Mouse (Mus musculus) intestine, postnatal 0 days (tissue): ENCODE data around the gene Gemin7. TPM values are rescaled to one million over a fixed set of nuclear protein-coding genes. Genes with fewer than 3 reads are reported as not detected.
A peak's percentile ranks its signal among the peaks of the same experiment; 100 is the strongest.

ENCODE experiments used
- ATAC-seq: fragments of 200-750 bp; cut with Nextera tagmentation; 2 replicates; pipeline ENCODE4 v1.8.0; 2017; ENCODE audit warnings: mild to moderate bottlenecking, moderate TSS enrichment, moderate library complexity
- H3K27ac ChIP-seq: fragments of 300-500 bp; sonication (generic); 2 replicates; pipeline ENCODE4 v1.5.1; 2014; ENCODE audit warnings: mild to moderate bottlenecking, low read depth, low read length, moderate library complexity
- H3K27me3 ChIP-seq: fragments of 300-500 bp; sonication (generic); replicated peaks from 2 replicates; pipeline ENCODE4 v1.6.1; 2014; ENCODE audit warnings: low read length, mixed read lengths; ENCODE audit not compliant: control insufficient read depth, insufficient read depth
- H3K36me3 ChIP-seq: fragments of 300-500 bp; sonication (generic); 2 replicates; pipeline ENCODE4 v1.6.1; 2014; ENCODE audit warnings: mild to moderate bottlenecking, moderate library complexity; ENCODE audit not compliant: control insufficient read depth, insufficient read depth
- H3K4me1 ChIP-seq: fragments of 300-500 bp; sonication (generic); replicated peaks from 2 replicates; pipeline ENCODE4 v1.6.1; 2014; ENCODE audit warnings: antibody characterized with exemption, low read length, mixed read lengths; ENCODE audit not compliant: control insufficient read depth, insufficient read depth
- H3K4me2 ChIP-seq: fragments of 300-500 bp; sonication (generic); replicated peaks from 2 replicates; pipeline ENCODE4 v1.6.1; 2014; ENCODE audit warnings: low read depth, mild to moderate bottlenecking, moderate library complexity
- H3K4me3 ChIP-seq: fragments of 300-500 bp; sonication (generic); 2 replicates; pipeline ENCODE4 v1.5.1; 2014; ENCODE audit warnings: low read depth, low read length
- H3K9ac ChIP-seq: fragments of 300-500 bp; sonication (generic); 2 replicates; pipeline ENCODE4 v1.6.1; 2014; ENCODE audit warnings: mild to moderate bottlenecking, low read depth, low read length
- H3K9me3 ChIP-seq: fragments of 300-500 bp; sonication (generic); 2 replicates; pipeline ENCODE4 v1.6.1; 2016; ENCODE audit warnings: mixed run types; ENCODE audit not compliant: control insufficient read depth
- CTCF ChIP-seq: sonication (generic); IDR thresholded peaks from 2 replicates; pipeline ENCODE4 v1.5.1; 2016; ENCODE audit warnings: low read depth, mild to moderate bottlenecking, control low read depth, antibody characterized with exemption, moderate library complexity
- WGBS: fragments of 180-500 bp; shearing (Covaris S2); extraction: QIAGEN DNeasy Blood & Tissue Kit; methylation state at CpG from one replicate; pipeline ENCODE4 v1.1.7; 2014; 5-methylcytosine and 5-hydroxymethylcytosine counted together
- polyA plus RNA-seq: library from polyadenylated mRNA; unstranded; fragments of >200 nt; fragmentation: Nextera tagmentation; extraction: Ambion mirVana; gene quantifications from 2 replicates; pipeline ENCODE4 v1.2.1, GENCODE M21; 2015

The Gemin7 gene
- polyA plus RNA-seq, 1 experiment from 2014 or later: 102 TPM

GRCm38 (mm10) chr7:19523017-19523756 is 54.2 kb downstream of the Gemin7 start:
- Histone ChIP-seq H3K4me1 (0 out of 2 replicates have a peak, but pooled peaks cover 6% of the 10 kb centered on the region), H3K4me2 (peak overlapping the region; percentile 67), H3K4me3 (peak overlapping the region; percentile 31), H3K9ac (no peak overlapping the region), H3K27ac (no peak overlapping the region), H3K27me3 (peaks cover 65% of the 10 kb centered on the region), H3K9me3 (no peaks in the 10 kb centered on the region), H3K36me3 (no peaks in the 10 kb centered on the region)
- 11% methylated on average over 72 of the region's 72 CpGs for WGBS
- ATAC-seq: no peak
- TF ChIP-seq CTCF: no peak

- WGBS: 8% methylated on average over 21 of the region's 23 CpGs
- H3K36me3 ChIP-seq: no peaks in the 10 kb centered on the region
- H3K4me1 ChIP-seq: 0 out of 2 replicates have a peak, but pooled peaks cover 6% of the 10 kb centered on the region
- H3K9me3 ChIP-seq: no peaks in the 10 kb centered on the region
- no peak overlapping the region for H3K9ac ChIP-seq
- no peak for TF ChIP-seq CTCF
- no peak overlapping the region for H3K4me3 ChIP-seq
- peak overlapping the region; percentile 22; the same call in 1 of the 2 replicates for H3K4me2 ChIP-seq
- no peak overlapping the region for H3K27ac ChIP-seq
- ATAC-seq: no peak
- H3K27me3 ChIP-seq: peaks cover 69% of the 10 kb centered on the region
Observed at GRCm38 (mm10) chr7:19520032-19520431, 57.4 kb downstream of the Gemin7 start.

GRCm38 (mm10) chr7:19517652-19518365 is 59.6 kb downstream of the Gemin7 start, which contains the start of gene Nkpd1:
TSS of gene Nkpd1 (plus strand) at chr7:19517838.
- 5% methylated on average over 22 of the region's 29 CpGs for WGBS
- Histone ChIP-seq H3K4me2 (peak within 1 kb of the TSS; percentile 46), H3K27ac (no peak within 1 kb of the TSS), H3K9ac (no peak within 1 kb of the TSS), H3K4me3 (no peak within 1 kb of the TSS), H3K4me1 (no peaks in the 10 kb centered on the region), H3K27me3 (peaks cover 49% of the 10 kb centered on the region), H3K36me3 (no peaks in the 10 kb centered on the region), H3K9me3 (no peaks in the 10 kb centered on the region)
- ATAC-seq: no peak
- TF ChIP-seq CTCF: peak; percentile 62

Other genes starting within 250 kb of the Gemin7 start
- gene Ercc1, start 232.8 kb downstream of the Gemin7 start, polyA plus RNA-seq: 22.1 and 27.1 TPM in 2 replicates
- 8.3 and 9.7 TPM in 2 replicates for gene Cd3eap, start 218.1 kb downstream of the Gemin7 start, polyA plus RNA-seq
- 1.4 TPM in 2 replicates for gene Ppp1r13l, start 217.8 kb downstream of the Gemin7 start, polyA plus RNA-seq
- 6.2 and 8.7 TPM in 2 replicates for gene Ercc2, start 195.6 kb downstream of the Gemin7 start, polyA plus RNA-seq
- gene Klc3, start 173.5 kb downstream of the Gemin7 start, polyA plus RNA-seq: 1.6 TPM in 2 replicates
- 25.2 and 26.2 TPM in 2 replicates for gene Ckm, start 172.8 kb downstream of the Gemin7 start, polyA plus RNA-seq
- 4.2 and 4.7 TPM in 2 replicates for gene Mark4, start 118.8 kb downstream of the Gemin7 start, polyA plus RNA-seq
- 1.1 and 1.9 TPM in 2 replicates for gene Exoc3l2, start 114.3 kb downstream of the Gemin7 start, polyA plus RNA-seq
- gene Bloc1s3, start 69.2 kb downstream of the Gemin7 start, polyA plus RNA-seq: 3.4 TPM in 2 replicates
- gene Trappc6a, start 69.2 kb downstream of the Gemin7 start, polyA plus RNA-seq: 108 and 118 TPM in 2 replicates
- not detected in 2 replicates for gene Nkpd1, start 59.8 kb downstream of the Gemin7 start, polyA plus RNA-seq
- 13.9 and 15.0 TPM in 2 replicates for gene Ppp1r37, start 14.5 kb downstream of the Gemin7 start, polyA plus RNA-seq
- 0.14 TPM in 1 of 2 replicates, not detected in the other for gene Zfp296, start 308 bp downstream of the Gemin7 start, polyA plus RNA-seq
- gene Clasrp, start 26.9 kb upstream of the Gemin7 start, polyA plus RNA-seq: 14.8 and 16.9 TPM in 2 replicates
- 10.5 and 10.6 TPM in 2 replicates for gene Relb, start 51.8 kb upstream of the Gemin7 start, polyA plus RNA-seq
- 66.1 and 70.6 TPM in 2 replicates for gene Clptm1, start 87.4 kb upstream of the Gemin7 start, polyA plus RNA-seq
- 11,285 and 12,482 TPM in 2 replicates for gene Apoc2, start 100.3 kb upstream of the Gemin7 start, polyA plus RNA-seq
- gene Gm44805, start 103.8 kb upstream of the Gemin7 start, polyA plus RNA-seq: 5.6 and 13.5 TPM in 2 replicates
- gene Apoc4, start 103.9 kb upstream of the Gemin7 start, polyA plus RNA-seq: 0.70 and 1.4 TPM in 2 replicates
- gene Apoc1, start 115.1 kb upstream of the Gemin7 start, polyA plus RNA-seq: 34.7 and 50.0 TPM in 2 replicates
- gene Apoe, start 121.6 kb upstream of the Gemin7 start, polyA plus RNA-seq: 435 and 436 TPM in 2 replicates
- gene Tomm40, start 137.8 kb upstream of the Gemin7 start, polyA plus RNA-seq: 80.1 and 85.5 TPM in 2 replicates
- gene Nectin2, start 172.9 kb upstream of the Gemin7 start, polyA plus RNA-seq: 93.1 and 94.7 TPM in 2 replicates
- 36.2 and 38.0 TPM in 2 replicates for gene Bcam, start 193.4 kb upstream of the Gemin7 start, polyA plus RNA-seq
- gene Cblc, start 219.2 kb upstream of the Gemin7 start, polyA plus RNA-seq: 54.8 and 56.5 TPM in 2 replicates
- 19.0 and 23.7 TPM in 2 replicates for gene Bcl3, start 245.2 kb upstream of the Gemin7 start, polyA plus RNA-seq